Mouse (Mus musculus) G1E (cell line): ENCODE data around the gene Olfr508. TPM values are rescaled to one million over a fixed set of nuclear protein-coding genes. Genes with fewer than 3 reads are reported as not detected.
"Not testable (repeated sequence)": the region's sequence is repeated elsewhere in the genome, so short reads cannot be mapped to it uniquely, and the experiment has no call there.

Source experiments
- ATAC-seq: 2 replicates; pipeline ENCODE4 v1.8.0; 2016; ENCODE audit warnings: mild to moderate bottlenecking; ENCODE audit not compliant: insufficient number of reproducible peaks, poor library complexity, low FRiP score, severe bottlenecking; ENCODE audit errors: extremely low read depth
- DNase-seq: peaks from one replicate; pipeline ENCODE4 v3.0.0; 2012; ENCODE audit warnings: low spot score
- H3K27me3 ChIP-seq: 2 replicates; pipeline ENCODE4 v1.6.1; 2012; ENCODE audit warnings: mild to moderate bottlenecking, low read length, inconsistent platforms; ENCODE audit not compliant: insufficient read depth
- H3K36me3 ChIP-seq: replicated peaks from 2 replicates; pipeline ENCODE3; 2012; ENCODE audit warnings: mild to moderate bottlenecking, inconsistent platforms
- H3K4me1 ChIP-seq: 2 replicates; pipeline ENCODE4 v1.6.1; 2012; ENCODE audit warnings: low read depth, low read length, inconsistent platforms, mixed read lengths; ENCODE audit not compliant: insufficient read depth
- H3K4me3 ChIP-seq: 2 replicates; pipeline ENCODE4 v1.5.1; 2012; ENCODE audit warnings: low read depth, mild to moderate bottlenecking, inconsistent platforms, low read length, moderate library complexity, mixed read lengths
- H3K9me3 ChIP-seq: replicated peaks from 2 replicates; pipeline ENCODE4 v1.6.1; 2012; ENCODE audit warnings: inconsistent platforms
- CTCF ChIP-seq: IDR thresholded peaks from 2 replicates; pipeline ENCODE4 v1.5.1; 2012; ENCODE audit warnings: low read depth, low read length, inconsistent platforms, mixed read lengths
- GATA1 ChIP-seq: IDR thresholded peaks from 2 replicates; pipeline ENCODE4 v1.6.1; 2012; ENCODE audit warnings: borderline replicate concordance, low read length, inconsistent platforms, mixed read lengths
- GATA2 ChIP-seq: IDR thresholded peaks from 2 replicates; pipeline ENCODE4 v1.6.1; 2012; ENCODE audit warnings: low read depth, low read length, inconsistent platforms, borderline replicate concordance
- POLR2AphosphoS5 ChIP-seq: IDR thresholded peaks from 2 replicates; pipeline ENCODE4 v1.6.1; 2012; ENCODE audit warnings: low read depth, low read length, inconsistent platforms; ENCODE audit not compliant: insufficient replicate concordance
- TAL1 ChIP-seq: conservative IDR thresholded peaks from 2 replicates; pipeline ENCODE4 v1.6.1; 2012; ENCODE audit warnings: low read depth, low read length, inconsistent platforms, mixed read lengths
- polyA plus RNA-seq: library from polyadenylated mRNA; stranded (reverse); fragments of >175 nt; gene quantifications from 2 replicates; pipeline ENCODE4 v1.2.3, GENCODE M21; 2012
- total RNA-seq, 2 experiments: library from RNA; stranded (forward) in 1 of 2; stranded (reverse) in 1 of 2; fragments of 200-1000 nt in 1 of 2; fragments of >200 nt in 1 of 2; fragmentation: Nextera tagmentation in 1 of 2; gene quantifications; 2 replicates each; pipeline ENCODE4 v1.2.3; 2014 to 2017

The Olfr508 gene
- total RNA-seq (2014; fragmentation: Nextera tagmentation) (not detected in 2 replicates), total RNA-seq (2017) (0.05 and 0.06 TPM in 2 replicates), polyA plus RNA-seq (not detected in 2 replicates)

GRCm38 (mm10) chr7:108629694-108630093 is at the start of gene Olfr508:
Gene Olfr508 (plus strand): TSS chr7:108629994.
- ATAC-seq (no peak), DNase-seq (no peak)
- TF ChIP-seq GATA1, result no peak
- no peak for TF ChIP-seq TAL1
- TF ChIP-seq CTCF, result no peak
- no peak for TF ChIP-seq POLR2AphosphoS5
- TF ChIP-seq GATA2, result no peak
- H3K4me3 ChIP-seq, result no peak within 1 kb of the TSS
- no peaks in the 10 kb centered on the region for H3K36me3 ChIP-seq
- no peaks in the 10 kb centered on the region for H3K4me1 ChIP-seq
- H3K27me3 ChIP-seq, result no peaks in the 10 kb centered on the region
- 0 out of 2 replicates have a peak, but pooled peaks cover 2% of the 10 kb centered on the region for H3K9me3 ChIP-seq

GRCm38 (mm10) chr7:108589797-108590196 is 40.0 kb upstream of the Olfr508 start:
- no peak for TF ChIP-seq GATA1
- H3K4me1 ChIP-seq, result no peaks in the 10 kb centered on the region
- DNase-seq, result no peak
- H3K36me3 ChIP-seq, result no peaks in the 10 kb centered on the region
- no peaks in the 10 kb centered on the region for H3K27me3 ChIP-seq
- H3K9me3 ChIP-seq, result peaks cover 15% of the 10 kb centered on the region
- no peak for ATAC-seq
- H3K4me3 ChIP-seq, result no peak overlapping the region

- not testable (repeated sequence) for H3K27me3 ChIP-seq, DNase-seq, H3K9me3 ChIP-seq, H3K36me3 ChIP-seq, ATAC-seq, H3K4me1 ChIP-seq, H3K4me3 ChIP-seq
These were observed 27.9 kb upstream of the Olfr508 start for GRCm38 (mm10) chr7:108601916-108602315.

GRCm38 (mm10) chr7:108610487-108610886 is 19.3 kb upstream of the Olfr508 start, which contains the start of gene Olfr506:
Gene Olfr506 (plus strand): TSS chr7:108610787.
- Histone ChIP-seq H3K36me3 (no peaks in the 10 kb centered on the region), H3K4me1 (no peaks in the 10 kb centered on the region), H3K4me3 (no peak within 1 kb of the TSS), H3K27me3 (no peaks in the 10 kb centered on the region), H3K9me3 (0 out of 2 replicates have a peak, but pooled peaks cover 3% of the 10 kb centered on the region)
- DNase-seq, result no peak
- no peak for ATAC-seq
- no peak for TF ChIP-seq GATA2

- DNase-seq (no peak), ATAC-seq (no peak)
- Histone ChIP-seq H3K4me3 (no peak overlapping the region), H3K36me3 (no peaks in the 10 kb centered on the region), H3K4me1 (no peaks in the 10 kb centered on the region), H3K27me3 (no peaks in the 10 kb centered on the region), H3K9me3 (no peaks in the 10 kb centered on the region)
- TF ChIP-seq CTCF, result no peak
- TF ChIP-seq TAL1, result no peak
- no peak for TF ChIP-seq GATA1
- no peak for TF ChIP-seq POLR2AphosphoS5
These were observed 15.7 kb upstream of the Olfr508 start for GRCm38 (mm10) chr7:108614110-108614509.

- ATAC-seq, DNase-seq, H3K4me3 ChIP-seq, H3K27me3 ChIP-seq, H3K9me3 ChIP-seq, H3K4me1 ChIP-seq, H3K36me3 ChIP-seq: not testable (repeated sequence)
These were observed 13.0 kb upstream of the Olfr508 start for GRCm38 (mm10) chr7:108616781-108617180.

GRCm38 (mm10) chr7:108621514-108621913 is 8.3 kb upstream of the Olfr508 start, which contains the start of gene Olfr507:
Gene Olfr507 (plus strand): TSS chr7:108621814.
- Histone ChIP-seq H3K4me1 (no peaks in the 10 kb centered on the region), H3K4me3 (no peak within 1 kb of the TSS), H3K27me3 (no peaks in the 10 kb centered on the region), H3K9me3 (0 out of 2 replicates have a peak, but pooled peaks cover 2% of the 10 kb centered on the region), H3K36me3 (no peaks in the 10 kb centered on the region)
- TF ChIP-seq POLR2AphosphoS5 (no peak), GATA1 (no peak), CTCF (no peak), GATA2 (no peak), TAL1 (no peak)
- ATAC-seq, result no peak
- DNase-seq, result no peak
